Mouse (Mus musculus): ENCODE results near the gene Pigg. TPM values are rescaled to one million over a fixed set of nuclear protein-coding genes. Genes with fewer than 3 reads are reported as not detected.
A peak's percentile ranks its signal among the peaks of the same experiment; 100 is the strongest.

Gene Pigg
- polyA plus RNA-seq, 1 experiment from 2014 or later: 6.0 TPM

DNA sequence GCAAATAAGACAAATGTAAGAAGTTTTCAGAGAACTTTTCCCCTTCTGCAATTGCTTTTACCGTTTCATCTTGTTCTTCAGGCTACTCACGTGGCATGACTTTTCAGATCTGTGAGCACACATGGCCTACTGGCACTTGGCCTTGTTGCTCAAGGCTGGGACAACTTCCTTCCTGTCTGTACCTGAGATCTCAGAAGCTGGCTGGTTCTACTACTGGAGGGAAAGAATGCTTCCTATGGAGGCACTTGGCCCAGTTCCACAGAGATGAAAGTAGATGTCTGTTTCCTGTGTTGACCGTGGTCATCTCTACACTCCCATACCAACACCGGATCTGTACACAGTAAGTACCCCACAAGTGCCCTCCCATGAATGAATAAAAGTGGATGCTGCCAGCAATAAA lies 47.8 kb downstream of the Pigg start:
- Histone ChIP-seq H3K4me1 (no peaks in the 10 kb centered on the region), H3K4me2 (no peak overlapping the region), H3K9me3 (replicated peaks) (0 out of 2 replicates have a peak, but pooled peaks cover 3% of the 10 kb centered on the region), H3K36me3 (no peaks in the 10 kb centered on the region), H3K9ac (no peak overlapping the region), H3K27ac (no peak overlapping the region), H3K4me3 (no peak overlapping the region), H3K27me3 (replicated peaks) (peaks cover 35% of the 10 kb centered on the region)
- 70% methylated on average over 4 of the region's 4 CpGs for WGBS (ENCODE audit: insufficient replicate concordance)
- no peak for ATAC-seq

DNA sequence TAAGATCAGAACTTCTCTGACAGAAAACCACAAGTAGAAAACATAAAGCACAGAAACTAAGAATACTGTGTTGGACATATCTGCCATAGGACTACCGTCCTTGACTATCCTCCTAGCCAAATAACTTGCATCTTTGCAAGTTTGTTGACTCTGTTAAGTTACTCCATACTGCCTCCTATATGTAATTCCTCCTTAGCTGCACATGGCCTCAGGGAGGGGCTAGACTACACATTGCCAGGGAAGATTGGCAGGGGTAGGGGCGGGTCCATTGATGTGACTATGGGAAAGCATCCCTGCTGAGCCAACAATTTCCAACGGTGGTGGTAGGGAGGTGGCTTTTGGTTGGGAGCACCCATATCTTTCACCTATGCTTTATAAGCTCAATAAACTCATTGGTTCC lies 49.9 kb downstream of the Pigg start:
- H3K4me2 ChIP-seq: no peak overlapping the region
- peaks cover 12% of the 10 kb centered on the region; the same call in 1 of the 2 replicates for H3K4me1 ChIP-seq
- H3K36me3 ChIP-seq: no peaks in the 10 kb centered on the region
- H3K9ac ChIP-seq: no peak overlapping the region
- WGBS (ENCODE audit: insufficient replicate concordance): 30% methylated on average over 3 of the region's 3 CpGs
- no peak overlapping the region for H3K27ac ChIP-seq
- ATAC-seq: 0 out of 2 replicates have a peak, but pooled peaks have one; percentile 40
- no peak overlapping the region for H3K4me3 ChIP-seq
- H3K9me3 ChIP-seq (replicated peaks): 0 out of 2 replicates have a peak, but pooled peaks cover 3% of the 10 kb centered on the region
- H3K27me3 ChIP-seq (replicated peaks): peaks cover 56% of the 10 kb centered on the region

- WGBS (ENCODE audit: insufficient replicate concordance): 2% methylated on average over 56 of the region's 60 CpGs
Observed at GRCm38 (mm10) chr5:108366328-108366983, 54.0 kb downstream of the Pigg start.

DNA sequence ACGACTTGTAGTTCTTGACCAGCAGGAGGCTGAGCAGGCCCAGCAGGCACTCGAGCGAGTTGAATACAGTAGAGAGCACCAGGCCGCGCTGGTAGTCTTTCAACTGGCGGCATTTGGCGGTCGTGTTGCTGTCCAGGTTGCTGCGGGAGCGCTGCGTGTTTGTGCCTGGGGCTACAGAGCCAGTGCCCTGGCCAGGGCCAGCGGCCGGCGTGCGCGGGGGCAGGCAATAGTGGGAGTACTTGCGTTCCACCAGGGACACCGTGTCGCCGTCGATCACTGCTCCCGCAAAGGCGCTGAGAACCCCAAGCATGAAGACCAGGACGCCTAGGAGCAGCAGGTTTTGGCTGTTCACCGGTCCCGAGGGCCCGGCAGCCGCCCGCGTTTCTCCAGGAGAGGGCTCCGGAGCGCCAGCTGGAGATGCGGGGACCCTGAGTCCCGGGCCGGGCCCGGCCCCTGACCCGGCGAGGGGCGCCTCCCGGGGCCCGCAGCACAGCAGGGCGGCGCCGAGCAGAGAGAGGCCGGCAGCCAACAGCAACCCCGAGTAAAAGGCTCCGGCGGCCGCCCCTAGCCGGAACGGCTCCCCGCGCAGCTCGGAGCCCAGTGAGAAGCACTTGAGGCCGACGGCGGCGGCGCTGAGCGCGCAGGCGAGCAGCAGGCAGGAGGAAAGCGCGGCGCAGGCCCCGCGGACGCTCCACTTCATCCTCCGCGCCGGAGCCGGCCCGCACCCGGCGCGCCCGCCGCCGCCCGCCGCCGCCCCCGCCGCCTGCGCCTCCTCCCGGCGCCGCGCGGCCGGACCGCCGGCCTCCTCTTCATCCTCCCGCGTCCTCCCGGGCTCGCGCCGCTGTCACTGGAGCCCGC lies 54.8 kb downstream of the Pigg start:
- under 1% methylated on average over 82 of the region's 100 CpGs for WGBS (ENCODE audit: insufficient replicate concordance)
- H3K4me1 ChIP-seq: peaks cover 27% of the 10 kb centered on the region
- H3K4me2 ChIP-seq: peak overlapping the region; percentile 75
- no peaks in the 10 kb centered on the region for H3K36me3 ChIP-seq
- H3K4me3 ChIP-seq: peak overlapping the region; percentile 56
- ATAC-seq: peak; percentile 27; the same call in 1 of the 2 replicates
- peaks cover 98% of the 10 kb centered on the region for H3K27me3 ChIP-seq (replicated peaks)
- H3K9ac ChIP-seq: peak overlapping the region; percentile 18; the same call in 1 of the 2 replicates
- H3K9me3 ChIP-seq (replicated peaks): no peaks in the 10 kb centered on the region
- H3K27ac ChIP-seq: no peak overlapping the region

More at GRCm38 (mm10) chr5:108366328-108366983, 54.0 kb downstream of the Pigg start:
- no peak for ATAC-seq
- Histone ChIP-seq H3K4me2 (peak overlapping the region; percentile 75), H3K36me3 (no peaks in the 10 kb centered on the region), H3K9ac (no peak overlapping the region), H3K4me3 (peak overlapping the region; percentile 56), H3K27me3 (replicated peaks) (peaks cover 96% of the 10 kb centered on the region), H3K27ac (no peak overlapping the region), H3K9me3 (replicated peaks) (no peaks in the 10 kb centered on the region), H3K4me1 (peaks cover 27% of the 10 kb centered on the region)

DNA sequence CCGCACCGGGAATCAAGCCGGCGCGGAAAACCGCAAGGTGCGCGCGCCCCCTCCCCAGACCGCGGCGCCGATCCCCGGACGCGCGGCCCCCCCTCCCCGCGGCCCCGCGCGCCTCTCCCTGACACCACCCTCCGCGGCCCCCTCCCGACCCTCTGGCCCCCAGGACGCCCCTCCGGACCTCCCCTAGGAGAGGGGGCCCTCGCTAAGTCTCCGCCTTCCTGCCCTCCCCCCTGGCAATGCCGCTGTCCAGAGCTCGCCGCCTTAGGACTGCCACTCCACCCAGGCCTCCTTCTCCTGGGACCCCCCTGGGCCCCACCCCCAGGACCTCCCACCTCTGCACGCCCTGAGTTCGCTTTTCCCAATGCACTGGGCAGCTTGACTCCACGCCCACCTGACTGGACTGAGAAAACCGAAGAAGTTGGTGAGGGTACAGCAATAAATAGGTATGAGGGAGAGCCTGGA lies 55.5 kb downstream of the Pigg start, which contains the start of gene Gm42517:
Gene Gm42517 (minus strand): TSS at position 52 of the 462 bp plus-strand sequence.
- H3K4me2 ChIP-seq: peak within 1 kb of the TSS; percentile 75
- H3K27me3 ChIP-seq (replicated peaks): peaks cover 98% of the 10 kb centered on the region
- no peak within 1 kb of the TSS for H3K27ac ChIP-seq
- no peaks in the 10 kb centered on the region for H3K9me3 ChIP-seq (replicated peaks)
- ATAC-seq: no peak
- no peaks in the 10 kb centered on the region for H3K36me3 ChIP-seq
- H3K9ac ChIP-seq: peak within 1 kb of the TSS; percentile 18; the same call in 1 of the 2 replicates
- under 1% methylated on average over 18 of the region's 36 CpGs for WGBS (ENCODE audit: insufficient replicate concordance)
- peak within 1 kb of the TSS; percentile 56 for H3K4me3 ChIP-seq
- peaks cover 27% of the 10 kb centered on the region for H3K4me1 ChIP-seq

DNA sequence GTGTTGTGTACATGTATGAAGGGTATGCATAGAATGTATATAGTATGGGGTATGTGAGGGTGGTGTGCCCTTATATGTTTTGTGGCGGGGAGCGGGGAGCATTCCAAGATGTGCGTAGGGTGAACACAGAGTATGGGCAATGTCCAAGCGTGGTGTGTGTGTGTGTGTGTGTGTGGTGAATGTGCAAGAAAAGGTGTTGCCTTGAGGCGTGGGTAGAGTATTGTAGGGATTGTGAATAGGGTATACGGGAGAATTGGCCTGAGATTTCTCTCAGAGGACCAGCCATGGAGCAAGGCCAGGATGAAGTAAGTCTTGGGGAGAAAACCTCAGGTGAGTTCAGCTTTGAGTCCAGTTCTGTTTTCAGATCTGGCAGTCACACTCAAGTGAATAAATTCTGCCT lies 56.0 kb downstream of the Pigg start:
- no peaks in the 10 kb centered on the region for H3K9me3 ChIP-seq (replicated peaks)
- peaks cover 98% of the 10 kb centered on the region for H3K27me3 ChIP-seq (replicated peaks)
- WGBS (ENCODE audit: insufficient replicate concordance): 11% methylated on average over 6 of the region's 6 CpGs
- H3K27ac ChIP-seq: no peak overlapping the region
- H3K36me3 ChIP-seq: no peaks in the 10 kb centered on the region
- peak overlapping the region; percentile 75 for H3K4me2 ChIP-seq
- peak overlapping the region; percentile 48 for H3K4me3 ChIP-seq
- peaks cover 27% of the 10 kb centered on the region for H3K4me1 ChIP-seq
- ATAC-seq: no peak
- H3K9ac ChIP-seq: no peak overlapping the region

- no peaks in the 10 kb centered on the region for H3K9me3 ChIP-seq (replicated peaks)
- WGBS (ENCODE audit: insufficient replicate concordance): 1% methylated on average over 49 of the region's 49 CpGs
- peaks cover 27% of the 10 kb centered on the region for H3K4me1 ChIP-seq
- peak overlapping the region; percentile 62 for H3K4me2 ChIP-seq
- H3K4me3 ChIP-seq: peak overlapping the region; percentile 48
- H3K36me3 ChIP-seq: no peaks in the 10 kb centered on the region
- H3K27me3 ChIP-seq (replicated peaks): peaks cover 98% of the 10 kb centered on the region
- H3K27ac ChIP-seq: no peak overlapping the region
- H3K9ac ChIP-seq: no peak overlapping the region
- ATAC-seq: no peak
Observed at GRCm38 (mm10) chr5:108368851-108369621, 56.6 kb downstream of the Pigg start.

- H3K4me2 ChIP-seq: no peak overlapping the region
- no peak overlapping the region for H3K27ac ChIP-seq
- 5% methylated on average over 6 of the region's 6 CpGs for WGBS (ENCODE audit: insufficient replicate concordance)
- peaks cover 27% of the 10 kb centered on the region for H3K4me1 ChIP-seq
- H3K4me3 ChIP-seq: no peak overlapping the region
- H3K9ac ChIP-seq: no peak overlapping the region
- H3K36me3 ChIP-seq: no peaks in the 10 kb centered on the region
- peaks cover 95% of the 10 kb centered on the region for H3K27me3 ChIP-seq (replicated peaks)
- ATAC-seq: no peak
- no peaks in the 10 kb centered on the region for H3K9me3 ChIP-seq (replicated peaks)
Observed at GRCm38 (mm10) chr5:108369964-108370363, 57.6 kb downstream of the Pigg start.

DNA sequence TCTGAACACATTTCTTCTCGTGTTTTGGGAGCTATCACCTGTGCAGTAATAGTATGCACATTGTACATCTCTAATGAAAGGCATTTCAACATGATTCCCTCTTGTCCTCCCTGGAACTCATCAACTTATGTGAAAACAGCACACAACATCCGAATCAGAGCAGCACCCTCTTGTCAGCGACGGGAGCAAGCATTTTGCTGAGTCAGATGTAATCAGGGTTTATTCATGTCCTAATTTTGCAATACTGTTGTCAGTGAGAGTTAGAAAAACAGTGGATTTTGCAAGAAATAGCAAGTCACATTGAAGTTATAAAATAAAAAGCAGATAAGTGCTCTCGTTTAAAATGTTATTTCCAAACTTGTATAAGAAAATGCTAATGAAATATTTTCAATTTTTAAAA lies 61.7 kb downstream of the Pigg start:
- Histone ChIP-seq H3K9me3 (replicated peaks) (no peaks in the 10 kb centered on the region), H3K4me2 (no peak overlapping the region), H3K36me3 (no peaks in the 10 kb centered on the region), H3K9ac (no peak overlapping the region), H3K4me3 (no peak overlapping the region), H3K27ac (no peak overlapping the region), H3K4me1 (no peaks in the 10 kb centered on the region), H3K27me3 (replicated peaks) (peaks cover 76% of the 10 kb centered on the region)
- 53% methylated on average over 5 of the region's 5 CpGs for WGBS (ENCODE audit: insufficient replicate concordance)
- no peak for ATAC-seq

- Histone ChIP-seq H3K36me3 (no peaks in the 10 kb centered on the region), H3K4me3 (no peak overlapping the region), H3K27me3 (replicated peaks) (peaks cover 70% of the 10 kb centered on the region), H3K4me1 (no peaks in the 10 kb centered on the region), H3K4me2 (no peak overlapping the region), H3K27ac (no peak overlapping the region), H3K9ac (no peak overlapping the region), H3K9me3 (replicated peaks) (no peaks in the 10 kb centered on the region)
- WGBS (ENCODE audit: insufficient replicate concordance): 21% methylated on average over 1 of the region's 1 CpGs
- no peak for ATAC-seq
Observed at GRCm38 (mm10) chr5:108376059-108376458, 63.6 kb downstream of the Pigg start.

GRCm38 (mm10) chr5:108378346-108378745 lies 65.9 kb downstream of the Pigg start:
- Histone ChIP-seq H3K4me1 (no peaks in the 10 kb centered on the region), H3K9me3 (replicated peaks) (no peaks in the 10 kb centered on the region), H3K4me2 (no peak overlapping the region), H3K9ac (no peak overlapping the region), H3K27ac (no peak overlapping the region), H3K36me3 (no peaks in the 10 kb centered on the region), H3K27me3 (replicated peaks) (peaks cover 49% of the 10 kb centered on the region; the same call in 1 of the 2 replicates), H3K4me3 (no peak overlapping the region)
- no peak for ATAC-seq
- 74% methylated on average over 4 of the region's 4 CpGs for WGBS (ENCODE audit: insufficient replicate concordance)
